Mouse (Mus musculus): ENCODE results near the gene Aqp3. TPM values are rescaled to one million over a fixed set of nuclear protein-coding genes. Genes with fewer than 3 reads are reported as not detected.

The Aqp3 gene
- polyA plus RNA-seq, 1 experiment from 2014 or later = 0.17 TPM

GRCm38 (mm10) chr4:41132471-41132870, 34.5 kb upstream of the Aqp3 start:
- no peak overlapping the region for H3K4me3 ChIP-seq (replicated peaks; ENCODE audit: low read length)
- H3K4me2 ChIP-seq (replicated peaks) = no peak overlapping the region
- 75% methylated on average over 6 of the region's 6 CpGs for WGBS
- H3K27me3 ChIP-seq (ENCODE audit: control insufficient read depth, insufficient read depth, low read length) = no peaks in the 10 kb centered on the region
- DNase-seq (ENCODE audit: low spot score) (no peak), ATAC-seq (ENCODE audit: low FRiP score) (no peak)
- H3K4me1 ChIP-seq (replicated peaks; ENCODE audit: control insufficient read depth, insufficient read depth, low read length) = peaks cover 11% of the 10 kb centered on the region; the same call in 1 of the 2 replicates
- no peak overlapping the region for H3K9ac ChIP-seq
- H3K9me3 ChIP-seq (ENCODE audit: control insufficient read depth, low read length) = no peaks in the 10 kb centered on the region
- no peaks in the 10 kb centered on the region for H3K36me3 ChIP-seq (replicated peaks; ENCODE audit: control insufficient read depth, insufficient read depth)
- H3K27ac ChIP-seq = no peak overlapping the region

GRCm38 (mm10) chr4:41129836-41130235, 31.9 kb upstream of the Aqp3 start:
- WGBS = 83% methylated on average over 3 of the region's 3 CpGs
- H3K27ac ChIP-seq = no peak overlapping the region

GRCm38 (mm10) chr4:41129406-41129805, 31.4 kb upstream of the Aqp3 start:
- Histone ChIP-seq H3K9ac (no peak overlapping the region), H3K36me3 (replicated peaks; ENCODE audit: control insufficient read depth, insufficient read depth) (no peaks in the 10 kb centered on the region), H3K27me3 (ENCODE audit: control insufficient read depth, insufficient read depth, low read length) (no peaks in the 10 kb centered on the region), H3K4me2 (replicated peaks) (no peak overlapping the region), H3K9me3 (ENCODE audit: control insufficient read depth, low read length) (no peaks in the 10 kb centered on the region), H3K4me3 (replicated peaks; ENCODE audit: low read length) (no peak overlapping the region), H3K4me1 (replicated peaks; ENCODE audit: control insufficient read depth, insufficient read depth, low read length) (peaks cover 2% of the 10 kb centered on the region; the same call in 1 of the 2 replicates), H3K27ac (no peak overlapping the region)
- ATAC-seq (ENCODE audit: low FRiP score) (no peak), DNase-seq (ENCODE audit: low spot score) (peak; percentile 55)
- WGBS = 6% methylated on average over 2 of the region's 2 CpGs

More at GRCm38 (mm10) chr4:41129836-41130235, 31.9 kb upstream of the Aqp3 start:
- Histone ChIP-seq H3K9me3 (ENCODE audit: control insufficient read depth, low read length) (no peaks in the 10 kb centered on the region), H3K4me3 (replicated peaks; ENCODE audit: low read length) (no peak overlapping the region), H3K4me1 (replicated peaks; ENCODE audit: control insufficient read depth, insufficient read depth, low read length) (peaks cover 6% of the 10 kb centered on the region; the same call in 1 of the 2 replicates), H3K9ac (no peak overlapping the region), H3K4me2 (replicated peaks) (no peak overlapping the region), H3K36me3 (replicated peaks; ENCODE audit: control insufficient read depth, insufficient read depth) (no peaks in the 10 kb centered on the region), H3K27me3 (ENCODE audit: control insufficient read depth, insufficient read depth, low read length) (no peaks in the 10 kb centered on the region)
- DNase-seq (ENCODE audit: low spot score) = no peak
- ATAC-seq (ENCODE audit: low FRiP score) = no peak

- Histone ChIP-seq H3K4me1 (replicated peaks; ENCODE audit: control insufficient read depth, insufficient read depth, low read length) (peaks cover 8% of the 10 kb centered on the region), H3K27ac (0 out of 2 replicates have a peak within 1 kb of the TSS, but pooled peaks have one; percentile 15), H3K9me3 (ENCODE audit: control insufficient read depth, low read length) (no peaks in the 10 kb centered on the region), H3K36me3 (replicated peaks; ENCODE audit: control insufficient read depth, insufficient read depth) (peaks cover 28% of the 10 kb centered on the region), H3K4me2 (replicated peaks) (peak within 1 kb of the TSS; percentile 94), H3K27me3 (ENCODE audit: control insufficient read depth, insufficient read depth, low read length) (no peaks in the 10 kb centered on the region), H3K9ac (peak within 1 kb of the TSS; percentile 71), H3K4me3 (replicated peaks; ENCODE audit: low read length) (peak within 1 kb of the TSS; percentile 77)
- WGBS = 2% methylated on average over 29 of the region's 29 CpGs
- ATAC-seq (ENCODE audit: low FRiP score) (peak; percentile 100), DNase-seq (ENCODE audit: low spot score) (peak; percentile 97)
These were observed 26.4 kb upstream of the Aqp3 start, which contains the start of gene Nol6 for GRCm38 (mm10) chr4:41124180-41124951. TSS of gene Nol6 (minus strand) at chr4:41124455.

GRCm38 (mm10) chr4:41118706-41119292, 20.8 kb upstream of the Aqp3 start:
- 76% methylated on average over 11 of the region's 11 CpGs for WGBS
- H3K9ac ChIP-seq = no peak overlapping the region

GRCm38 (mm10) chr4:41116817-41117216, 18.8 kb upstream of the Aqp3 start:
- Histone ChIP-seq H3K4me3 (replicated peaks; ENCODE audit: low read length) (no peak overlapping the region), H3K36me3 (replicated peaks; ENCODE audit: control insufficient read depth, insufficient read depth) (peaks cover 80% of the 10 kb centered on the region), H3K27ac (no peak overlapping the region), H3K4me1 (replicated peaks; ENCODE audit: control insufficient read depth, insufficient read depth, low read length) (no peaks in the 10 kb centered on the region), H3K9me3 (ENCODE audit: control insufficient read depth, low read length) (no peaks in the 10 kb centered on the region), H3K9ac (no peak overlapping the region), H3K4me2 (replicated peaks) (no peak overlapping the region), H3K27me3 (ENCODE audit: control insufficient read depth, insufficient read depth, low read length) (no peaks in the 10 kb centered on the region)
- ATAC-seq (ENCODE audit: low FRiP score) (no peak), DNase-seq (ENCODE audit: low spot score) (no peak)
- WGBS = 90% methylated on average over 3 of the region's 3 CpGs

More at GRCm38 (mm10) chr4:41118706-41119292, 20.8 kb upstream of the Aqp3 start:
- peak; percentile 63 for DNase-seq (ENCODE audit: low spot score)
- H3K4me1 ChIP-seq (replicated peaks; ENCODE audit: control insufficient read depth, insufficient read depth, low read length) = peaks cover 8% of the 10 kb centered on the region
- no peak for ATAC-seq (ENCODE audit: low FRiP score)
- H3K36me3 ChIP-seq (replicated peaks; ENCODE audit: control insufficient read depth, insufficient read depth) = peaks cover 82% of the 10 kb centered on the region
- no peaks in the 10 kb centered on the region for H3K9me3 ChIP-seq (ENCODE audit: control insufficient read depth, low read length)
- H3K27ac ChIP-seq = no peak overlapping the region
- H3K4me2 ChIP-seq (replicated peaks) = no peak overlapping the region
- H3K4me3 ChIP-seq (replicated peaks; ENCODE audit: low read length) = no peak overlapping the region
- H3K27me3 ChIP-seq (ENCODE audit: control insufficient read depth, insufficient read depth, low read length) = no peaks in the 10 kb centered on the region

- Histone ChIP-seq H3K27me3 (ENCODE audit: control insufficient read depth, insufficient read depth, low read length) (no peaks in the 10 kb centered on the region), H3K9ac (no peak overlapping the region), H3K4me1 (replicated peaks; ENCODE audit: control insufficient read depth, insufficient read depth, low read length) (no peaks in the 10 kb centered on the region), H3K4me2 (replicated peaks) (no peak overlapping the region), H3K27ac (no peak overlapping the region), H3K36me3 (replicated peaks; ENCODE audit: control insufficient read depth, insufficient read depth) (peaks cover 69% of the 10 kb centered on the region), H3K4me3 (replicated peaks; ENCODE audit: low read length) (no peak overlapping the region), H3K9me3 (ENCODE audit: control insufficient read depth, low read length) (no peaks in the 10 kb centered on the region)
- 92% methylated on average over 15 of the region's 15 CpGs for WGBS
- no peak for ATAC-seq (ENCODE audit: low FRiP score)
- no peak for DNase-seq (ENCODE audit: low spot score)
These were observed 17.8 kb upstream of the Aqp3 start for GRCm38 (mm10) chr4:41115793-41116192.

- H3K4me1 ChIP-seq (replicated peaks; ENCODE audit: control insufficient read depth, insufficient read depth, low read length) = no peaks in the 10 kb centered on the region
- WGBS = 92% methylated on average over 6 of the region's 6 CpGs
- no peak overlapping the region for H3K4me3 ChIP-seq (replicated peaks; ENCODE audit: low read length)
- no peak for DNase-seq (ENCODE audit: low spot score)
- H3K27ac ChIP-seq = no peak overlapping the region
- H3K27me3 ChIP-seq (ENCODE audit: control insufficient read depth, insufficient read depth, low read length) = no peaks in the 10 kb centered on the region
- peaks cover 62% of the 10 kb centered on the region for H3K36me3 ChIP-seq (replicated peaks; ENCODE audit: control insufficient read depth, insufficient read depth)
- H3K4me2 ChIP-seq (replicated peaks) = no peak overlapping the region
- no peak overlapping the region for H3K9ac ChIP-seq
- ATAC-seq (ENCODE audit: low FRiP score) = no peak
- H3K9me3 ChIP-seq (ENCODE audit: control insufficient read depth, low read length) = no peaks in the 10 kb centered on the region
These were observed 17.1 kb upstream of the Aqp3 start for GRCm38 (mm10) chr4:41115074-41115473.

GRCm38 (mm10) chr4:41114358-41115070, 16.5 kb upstream of the Aqp3 start:
- Histone ChIP-seq H3K9ac (no peak overlapping the region), H3K9me3 (ENCODE audit: control insufficient read depth, low read length) (no peaks in the 10 kb centered on the region), H3K4me2 (replicated peaks) (no peak overlapping the region), H3K4me1 (replicated peaks; ENCODE audit: control insufficient read depth, insufficient read depth, low read length) (no peaks in the 10 kb centered on the region), H3K4me3 (replicated peaks; ENCODE audit: low read length) (no peak overlapping the region), H3K36me3 (replicated peaks; ENCODE audit: control insufficient read depth, insufficient read depth) (peaks cover 57% of the 10 kb centered on the region), H3K27me3 (ENCODE audit: control insufficient read depth, insufficient read depth, low read length) (no peaks in the 10 kb centered on the region), H3K27ac (no peak overlapping the region)
- ATAC-seq (ENCODE audit: low FRiP score) = no peak
- WGBS = 91% methylated on average over 9 of the region's 9 CpGs
- no peak for DNase-seq (ENCODE audit: low spot score)
